Mouse (Mus musculus): ENCODE measurements around the gene Rasgef1b.

- no peak for TF ChIP-seq MAX (IDR thresholded peaks at IDR 0.05; ENCODE audit: low read depth)
- no peak for TF ChIP-seq MYOD1 (IDR thresholded peaks at IDR 0.05; ENCODE audit: control insufficient read depth in 1 of 3, insufficient read length in 2 of 3, low read depth in 2 of 3)
- no peak for TF ChIP-seq E2F4 (IDR thresholded peaks at IDR 0.05; ENCODE audit: insufficient read depth)
- no peak for TF ChIP-seq SRF (IDR thresholded peaks at IDR 0.05; ENCODE audit: control insufficient read depth, insufficient read length, low read depth)
- no peak for TF ChIP-seq TCF12 (IDR thresholded peaks at IDR 0.05; ENCODE audit: insufficient read depth, poor library complexity, severe bottlenecking)
- no peak for TF ChIP-seq TCF3 (IDR thresholded peaks at IDR 0.05; ENCODE audit: insufficient read length, low read depth)
- TF ChIP-seq USF1 (IDR thresholded peaks at IDR 0.05; ENCODE audit: low read depth) = no peak
- no peak for TF ChIP-seq POLR2A (IDR thresholded peaks at IDR 0.05; ENCODE audit: insufficient read length, low read depth)
Measured at GRCm38 (mm10) chr5:99470613-99471012, 258.3 kb downstream of the Rasgef1b start.
